Mouse (Mus musculus): ENCODE measurements around the gene Mprip.

The Mprip gene

DNA sequence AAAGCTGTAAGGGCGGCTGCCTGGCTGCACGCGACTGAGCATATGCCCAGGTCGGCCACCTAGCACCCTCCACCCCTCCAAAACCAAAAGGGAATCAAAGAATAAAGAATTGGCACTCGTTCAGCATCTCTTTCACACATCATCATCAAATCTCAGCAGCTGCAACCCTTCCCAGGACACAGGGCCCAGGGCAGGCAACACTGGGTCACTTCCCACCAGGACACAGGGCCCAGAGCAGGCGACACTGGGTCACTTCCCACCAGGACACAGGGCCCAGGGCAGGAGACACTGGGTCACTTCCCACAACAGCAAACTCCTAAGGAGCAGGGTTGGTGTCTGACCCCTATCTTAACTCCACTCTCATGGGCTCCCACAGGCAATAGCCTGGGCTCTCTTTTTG, 132.3 kb downstream of the Mprip start:
- DNase-seq (ENCODE audit: extremely low spot score, low spot score), result no peak

- DNase-seq (ENCODE audit: extremely low spot score, low spot score), result no peak
Observed at GRCm38 (mm10) chr11:59800412-59800811, 139.3 kb downstream of the Mprip start.

- DNase-seq (ENCODE audit: extremely low spot score, low spot score), result no peak
Observed at GRCm38 (mm10) chr11:59801881-59802280, 140.8 kb downstream of the Mprip start.

DNA sequence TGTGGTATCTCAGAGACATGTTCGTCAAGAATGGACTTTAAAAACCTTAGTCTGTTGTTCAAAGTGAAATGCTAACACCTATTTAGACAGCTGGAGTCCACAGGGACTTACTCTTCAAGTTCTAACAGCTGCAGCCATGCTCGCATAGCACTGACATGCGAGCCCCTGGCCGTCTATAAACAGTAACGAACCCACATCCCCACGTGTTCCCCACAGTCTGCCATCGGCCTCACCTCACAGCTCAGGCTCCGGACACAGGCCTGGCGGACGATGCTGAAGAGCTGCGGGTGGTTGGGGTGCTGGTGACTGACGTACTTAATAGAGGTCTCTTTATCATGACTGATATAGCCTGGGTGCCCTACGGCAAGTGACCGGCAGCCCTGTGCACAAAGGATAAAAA, 142.4 kb downstream of the Mprip start:
- DNase-seq (ENCODE audit: extremely low spot score, low spot score), result no peak

GRCm38 (mm10) chr11:59804409-59805110, 143.5 kb downstream of the Mprip start:
- no peak for DNase-seq (ENCODE audit: extremely low spot score, low spot score)

DNA sequence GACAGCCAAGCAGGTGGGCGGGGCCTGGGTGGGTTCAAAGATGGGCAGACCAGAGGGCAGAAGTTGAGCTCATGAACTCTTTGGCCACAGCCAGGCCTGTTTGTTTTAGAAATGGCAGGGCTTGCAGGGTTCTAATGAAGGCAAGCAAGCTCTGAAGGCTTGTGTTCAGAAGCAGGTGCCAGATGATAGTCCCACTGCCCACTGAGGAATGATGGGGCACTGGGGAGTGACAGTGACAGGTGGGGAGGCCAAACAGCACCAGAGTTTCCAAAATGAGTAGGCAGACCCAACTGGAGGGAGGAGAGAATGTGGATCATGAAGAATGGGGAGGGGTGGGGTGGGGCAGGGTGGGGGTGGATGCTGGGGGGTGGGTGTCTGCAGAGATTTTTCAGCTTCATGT, 144.2 kb downstream of the Mprip start:
- DNase-seq (ENCODE audit: extremely low spot score, low spot score), result no peak

GRCm38 (mm10) chr11:59805656-59806055, 144.6 kb downstream of the Mprip start:
- DNase-seq (ENCODE audit: extremely low spot score, low spot score), result no peak

DNA sequence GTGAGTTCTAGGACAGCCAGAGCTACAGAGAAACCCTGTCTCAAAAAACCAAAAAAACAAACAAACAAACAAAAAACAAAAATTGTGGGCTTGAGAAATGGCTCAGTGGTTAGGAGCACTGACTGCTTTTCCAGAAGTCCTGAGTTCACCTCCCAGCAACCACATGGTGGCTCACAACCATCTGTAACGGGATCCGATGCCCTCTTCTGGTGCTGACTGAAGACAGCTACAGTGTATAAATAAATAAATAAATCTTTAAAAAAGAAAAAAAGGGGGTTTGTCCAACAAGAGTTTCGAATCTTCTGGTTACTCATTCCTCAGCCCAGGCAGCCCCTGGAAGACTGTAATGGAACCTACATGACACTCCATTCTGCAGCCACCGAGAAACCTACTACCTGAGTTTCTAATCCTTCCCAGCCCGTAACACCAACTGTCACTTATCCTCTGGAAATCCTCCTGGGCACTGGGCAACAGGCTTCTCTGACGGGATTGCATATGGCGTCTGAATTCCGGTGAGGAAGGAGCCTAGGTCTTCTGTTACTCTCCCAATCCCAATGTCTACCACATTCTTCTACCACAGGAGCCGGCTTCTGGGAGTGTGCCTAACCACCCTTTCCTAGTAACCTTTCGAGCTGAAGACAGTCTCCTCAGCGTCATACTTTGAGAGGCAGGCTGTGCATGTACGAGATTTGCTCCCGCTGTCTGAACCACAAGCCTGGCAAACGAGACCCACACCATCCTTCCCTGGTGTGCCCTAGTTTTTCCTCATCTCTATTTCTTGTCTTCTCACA, 147.3 kb downstream of the Mprip start:
- no peak for DNase-seq (ENCODE audit: extremely low spot score, low spot score)

- DNase-seq (ENCODE audit: extremely low spot score, low spot score), result no peak
Observed at GRCm38 (mm10) chr11:59809071-59809669, 148.1 kb downstream of the Mprip start.

GRCm38 (mm10) chr11:59809670-59810474, 148.8 kb downstream of the Mprip start, which contains the start of gene Flcn:
TSS of gene Flcn (minus strand) at chr11:59810016.
- peak; percentile 91 for DNase-seq (ENCODE audit: extremely low spot score, low spot score)

- DNase-seq (ENCODE audit: extremely low spot score, low spot score), result no peak
Observed at GRCm38 (mm10) chr11:59810480-59811158, 149.5 kb downstream of the Mprip start.

- DNase-seq (ENCODE audit: extremely low spot score, low spot score), result no peak
Observed at GRCm38 (mm10) chr11:59811211-59811610, 150.1 kb downstream of the Mprip start.

DNA sequence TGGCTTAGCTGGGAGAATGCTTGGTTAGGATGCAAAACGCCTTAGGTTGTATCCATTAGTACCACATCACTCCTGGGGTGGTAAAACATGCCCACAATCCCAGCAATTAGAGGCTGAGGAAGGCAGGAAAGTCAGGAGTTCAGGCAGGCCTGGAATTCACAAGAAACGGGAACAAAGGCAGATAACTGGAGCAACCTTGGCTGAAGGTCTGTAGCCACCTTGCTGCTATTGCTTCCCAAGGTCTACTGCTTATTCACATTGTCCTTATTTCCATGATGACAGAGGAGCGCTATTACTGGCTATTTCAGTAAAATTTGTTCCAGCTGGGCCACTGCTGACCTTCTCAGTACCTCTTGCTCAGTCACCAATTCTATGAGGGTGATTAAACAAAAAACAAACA, 152.2 kb downstream of the Mprip start:
- DNase-seq (ENCODE audit: extremely low spot score, low spot score), result no peak

DNA sequence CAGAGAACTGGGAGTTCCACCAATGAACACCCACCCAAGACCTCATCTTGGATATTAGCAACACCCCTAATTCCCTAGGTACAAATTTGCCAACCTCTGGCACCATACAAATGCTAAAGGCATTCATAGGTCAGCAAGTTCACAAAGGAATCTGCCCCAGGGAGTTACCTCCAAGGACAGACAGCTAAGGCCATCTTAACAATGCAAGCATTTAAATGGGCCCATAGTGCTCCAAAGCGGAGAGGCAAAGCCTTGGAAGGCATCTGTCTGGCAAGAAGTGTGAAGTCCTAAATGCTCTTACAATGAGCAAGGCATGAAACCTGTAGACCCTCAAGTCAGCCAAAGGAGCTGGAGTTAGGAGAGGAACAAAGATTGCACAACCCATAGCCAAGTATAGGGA, 153.2 kb downstream of the Mprip start:
- DNase-seq (ENCODE audit: extremely low spot score, low spot score), result no peak

GRCm38 (mm10) chr11:59814936-59815335, 153.8 kb downstream of the Mprip start:
- DNase-seq (ENCODE audit: extremely low spot score, low spot score), result no peak

DNA sequence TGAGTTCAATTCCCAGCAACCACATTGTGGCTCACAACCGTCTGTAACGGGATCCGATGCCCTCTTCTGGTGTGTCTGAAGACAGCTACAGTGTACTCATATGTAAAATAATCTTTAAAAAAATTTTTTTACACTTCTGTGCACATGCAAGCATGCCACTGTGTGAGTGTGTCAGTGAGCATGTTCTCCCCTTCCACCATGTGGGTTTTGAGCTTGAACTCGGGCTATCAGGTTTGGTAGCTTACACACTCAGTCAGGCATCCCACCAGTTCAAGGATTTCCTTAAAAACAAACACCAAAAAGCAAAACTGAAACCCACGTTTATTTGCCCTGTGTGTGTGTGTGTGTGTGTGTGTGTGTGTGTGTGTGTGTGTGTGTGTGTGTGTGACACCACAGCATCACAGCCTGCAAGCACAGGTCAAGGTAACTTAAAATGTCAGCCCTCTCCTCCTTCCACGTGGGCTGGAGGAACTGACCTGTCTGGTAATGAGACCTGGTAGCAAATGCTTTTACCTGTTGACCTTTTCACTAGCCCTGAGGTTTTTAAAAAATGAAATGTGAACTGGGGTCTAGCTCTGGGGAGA, 154.5 kb downstream of the Mprip start:
- no peak for DNase-seq (ENCODE audit: extremely low spot score, low spot score)

- DNase-seq (ENCODE audit: extremely low spot score, low spot score), result no peak
Observed at GRCm38 (mm10) chr11:59817916-59818315, 156.8 kb downstream of the Mprip start.

DNA sequence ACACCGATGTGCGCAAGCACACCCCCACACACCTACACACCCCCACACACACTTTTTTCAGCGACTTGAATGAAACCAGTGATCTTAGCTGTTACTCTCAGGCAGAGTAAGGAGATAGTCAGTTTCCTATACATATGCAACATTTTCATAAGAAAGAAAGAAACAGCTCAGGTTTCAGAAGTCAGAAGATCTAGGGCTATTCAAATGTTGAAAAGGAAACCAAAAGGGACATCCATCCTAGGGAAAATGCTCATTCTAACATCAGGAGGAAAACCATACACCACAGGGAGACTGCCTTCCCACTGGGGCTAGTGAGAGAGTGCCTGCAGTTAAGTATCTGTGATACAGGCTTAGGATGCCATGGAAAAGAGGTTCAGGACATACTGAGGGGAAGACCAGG, 160.5 kb downstream of the Mprip start:
- DNase-seq (ENCODE audit: extremely low spot score, low spot score), result no peak

Measured in neural tube, embryonic 10.5 days (tissue).